Mouse (Mus musculus): ENCODE data around the gene Ninl. TPM values are rescaled to one million over a fixed set of nuclear protein-coding genes. Genes with fewer than 3 reads are reported as not detected.

The Ninl gene
- polyA plus RNA-seq, 1 experiment = 18.5 TPM

DNA sequence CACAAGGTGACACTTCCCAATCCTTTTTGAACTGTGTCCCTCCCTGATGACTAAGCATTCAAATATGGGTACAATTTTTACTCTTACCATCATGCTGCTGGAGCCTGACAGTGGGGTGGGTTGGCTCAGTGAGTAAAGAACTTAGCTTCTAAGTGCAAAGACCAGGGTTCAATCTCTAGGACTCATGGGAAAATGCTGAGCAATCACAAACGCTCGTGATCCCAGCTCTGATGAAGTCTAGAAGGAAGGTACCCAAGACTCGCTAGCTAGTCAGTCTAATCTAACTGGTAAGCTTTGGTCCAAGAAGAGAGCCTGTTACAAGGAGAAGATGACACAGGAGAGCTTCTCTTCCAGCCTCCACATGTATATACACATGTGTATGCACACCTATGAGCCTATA, 4.7 kb downstream of the Ninl start:
- TF ChIP-seq CTCF (IDR thresholded peaks at IDR 0.05; ENCODE audit: control insufficient read depth, insufficient read depth, low read length) = no peak
- no peak for TF ChIP-seq POLR2A (IDR thresholded peaks at IDR 0.05; ENCODE audit: borderline replicate concordance, control insufficient read depth, low read depth, low read length)
- H3K27ac ChIP-seq (ENCODE audit: control insufficient read depth, insufficient read depth, low read depth, low read length, poor library complexity) = no peak overlapping the region
- WGBS = 85% methylated on average over 3 of the region's 3 CpGs

DNA sequence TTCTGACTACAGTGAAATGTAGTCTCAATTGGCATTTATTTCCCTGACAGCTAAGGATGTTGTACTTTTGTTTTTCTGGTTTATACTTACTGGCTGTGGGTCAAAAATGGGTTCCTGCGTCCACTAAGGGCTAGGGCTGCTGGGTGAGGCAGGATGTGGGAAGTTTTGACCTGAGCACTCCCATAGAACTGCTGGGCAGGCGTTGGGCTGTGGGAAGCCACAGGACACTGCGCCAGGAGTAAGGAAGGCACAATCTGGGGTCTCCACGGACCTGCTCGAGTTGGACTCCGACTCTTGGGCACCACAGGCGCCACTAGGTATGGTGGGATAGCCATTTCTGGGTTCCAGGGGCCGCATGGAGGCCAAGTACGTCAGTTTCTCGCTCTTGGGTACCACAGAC, 18.0 kb downstream of the Ninl start:
- H3K4me1 ChIP-seq (ENCODE audit: control insufficient read depth, insufficient read depth, low read length) = no peaks in the 10 kb centered on the region
- WGBS = 91% methylated on average over 10 of the region's 10 CpGs
- no peak for TF ChIP-seq POLR2A (IDR thresholded peaks at IDR 0.05; ENCODE audit: borderline replicate concordance, control insufficient read depth, low read depth, low read length)
- H3K27ac ChIP-seq (ENCODE audit: control insufficient read depth, insufficient read depth, low read depth, low read length, poor library complexity) = no peak overlapping the region
- no peak overlapping the region for H3K4me3 ChIP-seq (replicated peaks; ENCODE audit: control insufficient read depth, low read depth, low read length)

More for the DNA sequence above, 4.7 kb downstream of the Ninl start:
- Histone ChIP-seq H3K4me1 (ENCODE audit: control insufficient read depth, insufficient read depth, low read length) (peaks cover 4% of the 10 kb centered on the region; the same call in 1 of the 2 replicates), H3K4me3 (replicated peaks; ENCODE audit: control insufficient read depth, low read depth, low read length) (no peak overlapping the region)

GRCm38 (mm10) chr2:151015316-151015715, 23.9 kb downstream of the Ninl start:
- no peak for TF ChIP-seq CTCF (IDR thresholded peaks at IDR 0.05; ENCODE audit: control insufficient read depth, insufficient read depth, low read length)
- no peak for TF ChIP-seq POLR2A (IDR thresholded peaks at IDR 0.05; ENCODE audit: borderline replicate concordance, control insufficient read depth, low read depth, low read length)
- WGBS = 36% methylated on average over 2 of the region's 2 CpGs
- H3K4me1 ChIP-seq (ENCODE audit: control insufficient read depth, insufficient read depth, low read length) = no peaks in the 10 kb centered on the region
- no peak overlapping the region for H3K27ac ChIP-seq (ENCODE audit: control insufficient read depth, insufficient read depth, low read depth, low read length, poor library complexity)
- no peak overlapping the region for H3K4me3 ChIP-seq (replicated peaks; ENCODE audit: control insufficient read depth, low read depth, low read length)

DNA sequence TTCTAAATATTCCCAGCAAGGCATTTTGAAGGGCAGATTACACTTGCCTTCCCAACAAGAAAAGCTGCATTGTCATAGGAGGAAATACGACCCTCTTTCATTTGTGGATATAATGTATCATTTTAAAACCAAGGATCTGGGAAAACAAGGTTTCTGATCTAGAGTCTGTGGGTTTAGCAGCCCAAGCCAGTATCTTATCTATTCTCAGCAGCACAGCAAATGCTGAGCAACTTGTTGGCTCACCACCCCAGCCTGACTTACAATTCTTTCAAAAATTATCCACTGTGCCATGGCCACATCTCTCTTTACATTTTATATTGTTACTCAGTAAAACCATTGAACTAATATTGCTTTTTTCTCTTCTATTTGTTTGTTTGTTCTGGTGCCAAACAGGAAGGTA, 27.9 kb downstream of the Ninl start:
- Histone ChIP-seq H3K4me1 (ENCODE audit: control insufficient read depth, insufficient read depth, low read length) (no peaks in the 10 kb centered on the region; the same call in 1 of the 2 replicates), H3K4me3 (replicated peaks; ENCODE audit: control insufficient read depth, low read depth, low read length) (no peak overlapping the region), H3K27ac (ENCODE audit: control insufficient read depth, insufficient read depth, low read depth, low read length, poor library complexity) (no peak overlapping the region)
- 35% methylated on average over 1 of the region's 1 CpGs for WGBS
- TF ChIP-seq POLR2A (IDR thresholded peaks at IDR 0.05; ENCODE audit: borderline replicate concordance, control insufficient read depth, low read depth, low read length) = no peak
- TF ChIP-seq CTCF (IDR thresholded peaks at IDR 0.05; ENCODE audit: control insufficient read depth, insufficient read depth, low read length) = no peak

- Histone ChIP-seq H3K4me1 (ENCODE audit: control insufficient read depth, insufficient read depth, low read length) (no peaks in the 10 kb centered on the region; the same call in 1 of the 2 replicates), H3K27ac (ENCODE audit: control insufficient read depth, insufficient read depth, low read depth, low read length, poor library complexity) (no peak overlapping the region), H3K4me3 (replicated peaks; ENCODE audit: control insufficient read depth, low read depth, low read length) (no peak overlapping the region)
- TF ChIP-seq CTCF (IDR thresholded peaks at IDR 0.05; ENCODE audit: control insufficient read depth, insufficient read depth, low read length) = no peak
- no peak for TF ChIP-seq POLR2A (IDR thresholded peaks at IDR 0.05; ENCODE audit: borderline replicate concordance, control insufficient read depth, low read depth, low read length)
- WGBS = 64% methylated on average over 1 of the region's 1 CpGs
Observed at GRCm38 (mm10) chr2:151009515-151010085, 29.6 kb downstream of the Ninl start.

- peak overlapping the region; percentile 59 for H3K4me3 ChIP-seq (replicated peaks; ENCODE audit: control insufficient read depth, low read depth, low read length)
- TF ChIP-seq CTCF (IDR thresholded peaks at IDR 0.05; ENCODE audit: control insufficient read depth, insufficient read depth, low read length) (no peak), POLR2A (IDR thresholded peaks at IDR 0.05; ENCODE audit: borderline replicate concordance, control insufficient read depth, low read depth, low read length) (peak; percentile 52; the same call in 1 of the 2 replicates)
- H3K4me1 ChIP-seq (ENCODE audit: control insufficient read depth, insufficient read depth, low read length) = no peaks in the 10 kb centered on the region; the same call in 1 of the 2 replicates
- under 1% methylated on average over 57 of the region's 57 CpGs for WGBS
- H3K27ac ChIP-seq (ENCODE audit: control insufficient read depth, insufficient read depth, low read depth, low read length, poor library complexity) = peak overlapping the region; percentile 62; the same call in 1 of the 2 replicates
Observed at GRCm38 (mm10) chr2:151008939-151009509, 30.2 kb downstream of the Ninl start.

DNA sequence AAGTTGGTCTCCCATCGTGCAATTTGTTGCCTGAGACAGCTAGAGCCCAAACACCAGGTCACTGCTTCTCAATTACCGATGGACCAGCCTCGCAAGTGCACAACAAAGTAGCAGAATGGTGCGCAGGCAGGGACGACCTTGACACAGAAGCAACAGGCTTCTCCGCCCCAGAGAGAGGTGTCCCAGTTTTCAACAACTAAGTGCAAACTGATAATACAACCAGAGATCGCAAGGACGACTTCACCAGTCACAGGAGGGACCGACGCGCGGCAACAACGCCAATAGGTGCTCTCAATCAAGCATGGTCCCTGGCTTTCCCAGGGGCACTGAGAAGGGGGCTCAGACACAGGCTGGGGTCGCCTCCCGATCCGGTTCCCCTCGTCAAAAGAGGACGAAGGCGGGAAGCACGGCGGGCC, 30.7 kb downstream of the Ninl start:
- peak overlapping the region; percentile 59 for H3K4me3 ChIP-seq (replicated peaks; ENCODE audit: control insufficient read depth, low read depth, low read length)
- TF ChIP-seq CTCF (IDR thresholded peaks at IDR 0.05; ENCODE audit: control insufficient read depth, insufficient read depth, low read length) = no peak
- no peak for TF ChIP-seq POLR2A (IDR thresholded peaks at IDR 0.05; ENCODE audit: borderline replicate concordance, control insufficient read depth, low read depth, low read length)
- H3K4me1 ChIP-seq (ENCODE audit: control insufficient read depth, insufficient read depth, low read length) = no peaks in the 10 kb centered on the region; the same call in 1 of the 2 replicates
- H3K27ac ChIP-seq (ENCODE audit: control insufficient read depth, insufficient read depth, low read depth, low read length, poor library complexity) = peak overlapping the region; percentile 62; the same call in 1 of the 2 replicates
- WGBS = 2% methylated on average over 21 of the region's 21 CpGs

DNA sequence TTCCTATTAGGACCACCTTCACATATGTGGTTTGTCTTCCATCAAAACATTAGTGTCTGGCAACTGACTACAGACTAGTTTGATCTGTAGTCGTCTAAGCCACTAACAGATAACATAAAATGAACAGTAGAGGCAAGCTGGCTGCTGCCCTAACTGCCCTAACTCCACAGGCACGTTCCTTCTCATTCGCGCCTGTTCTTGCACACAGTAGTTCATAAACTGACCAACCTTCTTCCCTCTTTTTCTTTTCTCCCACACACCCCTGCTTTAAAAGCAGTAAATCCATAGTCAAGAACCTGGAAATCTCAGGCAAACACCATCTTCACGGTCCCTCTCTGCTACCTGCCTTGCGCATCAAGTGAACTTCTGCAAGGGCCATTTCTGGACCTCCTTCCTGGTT, 31.2 kb downstream of the Ninl start:
- H3K4me1 ChIP-seq (ENCODE audit: control insufficient read depth, insufficient read depth, low read length) = no peaks in the 10 kb centered on the region; the same call in 1 of the 2 replicates
- no peak for TF ChIP-seq POLR2A (IDR thresholded peaks at IDR 0.05; ENCODE audit: borderline replicate concordance, control insufficient read depth, low read depth, low read length)
- no peak for TF ChIP-seq CTCF (IDR thresholded peaks at IDR 0.05; ENCODE audit: control insufficient read depth, insufficient read depth, low read length)
- H3K4me3 ChIP-seq (replicated peaks; ENCODE audit: control insufficient read depth, low read depth, low read length) = peak overlapping the region; percentile 31
- no peak overlapping the region for H3K27ac ChIP-seq (ENCODE audit: control insufficient read depth, insufficient read depth, low read depth, low read length, poor library complexity)
- 48% methylated on average over 6 of the region's 6 CpGs for WGBS

Measured in bone marrow, adult 2 months (tissue).